Mouse (Mus musculus) right cerebral cortex, postnatal 10 days (tissue): ENCODE measurements at regions not wholly inside any gene's neighbourhood (a gene's known extent, or its start where the extent isn't known, plus 50 kb on each side); places are given as distances from the start of the nearest gene placed in this dataset.
"Not testable (repeated sequence)": the region's sequence is repeated elsewhere in the genome, so short reads cannot be mapped to it uniquely, and the experiment has no call there.

Experiments
- DNase-seq, 2 experiments: peaks; one replicate each; pipeline ENCODE4 v3.0.0; 2021; ENCODE audit warnings: low spot score in 2 of 2

- no peak for DNase-seq
Observed at GRCm38 (mm10) chr12:65420127-65420526, 194.8 kb downstream of the Wdr20rt start.

- no peak for DNase-seq
Observed at GRCm38 (mm10) chr12:65424506-65424905, 199.2 kb downstream of the Wdr20rt start.

GRCm38 (mm10) chr12:65425440-65425839 is 200.1 kb downstream of the Wdr20rt start:
- DNase-seq, result no peak

GRCm38 (mm10) chr12:65426884-65427283 is 201.6 kb downstream of the Wdr20rt start:
- peak in 1 of 2 experiments; percentile 25 for DNase-seq

- peak in 1 of 2 experiments; percentile 20 for DNase-seq
Observed at GRCm38 (mm10) chr12:65428214-65428981, 203.1 kb downstream of the Wdr20rt start.

- DNase-seq, result no peak
Observed at GRCm38 (mm10) chr12:65450845-65451244, 225.5 kb downstream of the Wdr20rt start.

DNA sequence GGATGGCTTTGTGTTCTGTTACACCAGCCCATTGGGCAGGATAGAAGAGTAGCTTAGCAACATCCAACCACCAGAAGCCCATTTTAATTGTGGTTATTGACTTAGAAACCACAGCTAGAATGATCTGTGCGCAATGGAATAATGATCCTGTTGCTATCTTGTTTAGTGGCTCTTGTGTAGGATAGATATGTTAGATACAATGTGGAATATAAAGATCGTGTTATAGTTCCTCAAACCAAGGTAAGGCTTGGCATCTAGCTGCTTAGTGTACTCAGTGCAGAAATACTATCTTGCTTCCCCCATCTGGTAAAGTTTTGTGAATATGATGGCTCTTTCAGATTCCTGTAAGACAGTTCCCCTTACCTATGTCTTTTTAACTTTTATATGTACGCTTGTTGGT is 230.4 kb downstream of the Wdr20rt start:
- DNase-seq, result no peak

- DNase-seq, result no peak
Observed at GRCm38 (mm10) chr12:65456956-65457355, 231.6 kb downstream of the Wdr20rt start.

GRCm38 (mm10) chr12:65464246-65464645 is 238.9 kb downstream of the Wdr20rt start:
- no peak for DNase-seq

DNA sequence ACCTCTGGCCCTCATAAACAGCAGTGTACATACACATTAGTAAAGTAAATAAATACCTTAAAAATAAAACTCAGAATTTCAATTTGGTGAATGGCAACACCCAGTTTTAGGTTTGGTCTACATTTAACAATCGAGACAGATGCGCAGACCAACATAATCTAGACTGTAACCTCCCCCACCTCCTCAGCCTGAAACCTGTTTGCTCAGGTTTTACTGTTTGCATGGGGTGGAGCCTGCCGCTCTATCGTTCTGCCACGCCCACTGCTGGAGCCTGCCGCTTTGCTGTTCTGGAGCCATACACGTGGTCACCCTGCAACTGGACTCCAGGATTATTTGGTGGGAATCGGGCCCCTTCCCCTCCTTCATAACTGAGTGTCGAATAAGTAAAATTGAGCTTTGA is 253.4 kb downstream of the Wdr20rt start:
- DNase-seq, result not testable (repeated sequence)

- DNase-seq, result no peak
Observed at GRCm38 (mm10) chr12:65480829-65481228, 255.5 kb downstream of the Wdr20rt start.

- DNase-seq, result peak in 1 of 2 experiments; percentile 20
Observed at GRCm38 (mm10) chr12:65491092-65491491, 265.8 kb downstream of the Wdr20rt start.

DNA sequence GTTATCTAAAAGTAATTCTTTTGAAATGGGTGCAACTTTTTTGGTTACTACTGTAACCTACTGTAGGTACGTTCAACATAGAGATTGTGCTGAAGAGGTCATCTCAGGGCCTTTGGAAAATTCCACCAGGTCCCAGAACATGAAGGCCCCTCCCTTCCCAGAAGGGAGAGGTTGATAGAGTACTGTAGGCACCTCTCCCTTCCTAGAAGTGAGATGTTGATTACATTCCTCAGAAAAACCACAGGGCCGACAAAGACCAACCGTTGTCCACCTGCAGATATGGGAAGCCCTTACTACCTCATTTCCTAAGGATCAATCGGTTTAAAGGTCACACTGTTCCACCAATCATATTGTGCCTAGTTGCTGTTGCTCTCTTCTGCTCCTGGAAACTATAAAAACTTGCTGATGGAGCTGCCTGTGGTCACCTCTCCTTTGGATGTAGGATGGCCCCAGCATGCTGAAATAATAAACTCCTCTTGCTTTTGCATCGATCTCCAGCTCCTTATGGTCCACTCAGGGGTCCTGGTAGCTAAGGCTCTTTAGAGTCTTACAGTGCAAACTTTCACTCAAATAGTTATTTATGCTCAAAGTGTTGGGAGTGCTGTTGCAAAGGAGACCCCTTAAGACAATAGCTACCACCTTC is 269.2 kb downstream of the Wdr20rt start:
- no peak for DNase-seq

- no peak for DNase-seq
Observed at GRCm38 (mm10) chr12:65496613-65497012, 271.3 kb downstream of the Wdr20rt start.

GRCm38 (mm10) chr12:65497602-65498001 is 272.3 kb downstream of the Wdr20rt start:
- no peak for DNase-seq

- no peak for DNase-seq
Observed at GRCm38 (mm10) chr12:65501459-65501858, 276.1 kb downstream of the Wdr20rt start.

- no peak for DNase-seq
Observed at GRCm38 (mm10) chr12:65502045-65502444, 276.7 kb downstream of the Wdr20rt start.

DNA sequence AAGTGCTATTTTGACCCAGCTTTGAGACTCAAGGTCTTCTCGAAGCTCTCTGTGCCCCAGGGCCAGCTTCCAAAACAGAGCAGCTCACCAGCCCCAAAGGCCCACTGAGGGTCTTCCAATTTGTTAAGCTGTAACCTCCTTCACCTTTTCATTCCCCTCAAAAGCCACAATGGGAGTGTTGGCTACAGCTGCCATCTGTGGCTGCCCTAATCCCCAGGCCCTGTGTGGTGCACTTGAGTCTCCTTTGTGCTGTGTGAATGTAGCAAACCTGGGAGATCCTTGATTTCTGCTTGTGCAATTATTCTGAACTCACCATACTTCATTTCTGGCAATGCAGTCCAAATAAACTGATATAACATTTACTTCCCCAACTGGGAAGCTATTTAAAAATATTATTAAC is 287.8 kb downstream of the Wdr20rt start:
- DNase-seq, result no peak

DNA sequence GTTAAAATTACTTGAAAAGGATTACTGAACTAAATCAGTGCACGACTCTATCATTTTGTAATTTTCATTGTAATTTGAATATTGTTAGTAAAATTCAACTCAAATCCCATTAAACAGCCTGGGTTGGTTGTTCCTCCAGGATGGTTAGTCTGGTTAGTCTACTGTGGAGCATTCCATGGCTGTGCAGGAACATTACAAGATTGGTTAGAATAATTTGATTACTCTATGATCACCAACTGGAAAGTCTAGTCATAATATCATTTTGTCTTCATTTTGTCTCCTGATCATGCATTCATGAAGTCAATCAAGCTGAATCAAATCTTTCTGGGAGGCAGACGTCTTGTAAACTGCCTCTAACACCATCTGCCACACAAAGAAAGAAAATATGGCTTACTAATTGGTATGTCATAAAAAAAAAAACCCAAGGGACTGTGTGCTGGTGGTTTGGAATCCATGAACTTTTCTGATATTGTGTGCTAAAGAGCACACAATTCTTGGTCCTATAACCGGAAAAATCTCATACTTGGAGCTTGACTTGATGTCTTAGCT is 308.9 kb downstream of the Wdr20rt start:
- DNase-seq, result no peak

- DNase-seq, result peak in 1 of 2 experiments; percentile 17
Observed at GRCm38 (mm10) chr12:65548301-65548700, 323.0 kb downstream of the Wdr20rt start.

DNA sequence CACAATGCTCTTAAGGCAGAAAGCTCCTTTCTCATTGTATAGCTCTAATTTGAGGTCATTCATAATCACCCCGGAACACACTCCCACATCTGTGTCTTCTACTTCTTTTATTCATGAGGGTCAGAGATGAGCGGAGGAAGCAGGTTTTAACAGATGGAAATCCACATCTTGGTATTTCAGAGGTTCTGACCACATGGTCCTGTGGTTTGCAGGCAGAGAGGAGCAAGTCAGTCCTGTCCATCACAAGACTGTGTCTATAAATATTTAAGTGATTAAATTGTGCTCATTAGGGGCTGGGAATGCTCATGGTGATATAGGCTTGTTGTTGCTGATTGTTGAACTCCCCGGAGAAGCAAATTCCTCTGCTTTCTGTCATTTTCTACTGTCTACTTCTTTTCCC is 326.9 kb downstream of the Wdr20rt start:
- DNase-seq, result no peak

DNA sequence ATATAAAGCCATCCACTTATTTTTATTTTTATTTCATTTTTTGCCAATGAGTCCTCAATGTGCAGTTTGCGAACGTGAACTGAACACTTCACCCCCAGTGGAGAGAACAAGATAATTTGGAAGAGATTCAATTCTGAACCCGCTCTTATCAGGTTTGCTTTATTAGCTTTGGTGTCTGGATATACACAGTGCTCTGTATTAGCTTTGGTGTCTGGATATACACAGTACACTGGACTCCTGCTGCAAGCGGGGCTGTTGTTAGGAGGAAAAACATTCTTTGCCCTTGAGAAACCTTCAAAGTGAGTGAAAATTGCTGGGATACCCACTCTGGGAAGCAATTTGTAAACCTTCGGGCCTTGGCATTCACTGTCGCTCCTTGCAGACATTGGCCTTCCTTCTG is 333.7 kb downstream of the Wdr20rt start:
- no peak for DNase-seq

GRCm38 (mm10) chr12:65559809-65560208 is 334.5 kb downstream of the Wdr20rt start:
- no peak for DNase-seq
